Mouse (Mus musculus): Measurements from ENCODE around the gene Clip1.
A peak's percentile ranks its signal among the peaks of the same experiment; 100 is the strongest.

Gene Clip1

GRCm38 (mm10) chr5:123599319-123599718 lies 85.1 kb downstream of the Clip1 start:
- no peak for DNase-seq

GRCm38 (mm10) chr5:123593622-123594280 lies 90.7 kb downstream of the Clip1 start:
- no peak for DNase-seq

- DNase-seq, result no peak
Measured at GRCm38 (mm10) chr5:123580043-123580442, 104.4 kb downstream of the Clip1 start.

- DNase-seq, result no peak
Measured at GRCm38 (mm10) chr5:123576696-123577095, 107.7 kb downstream of the Clip1 start.

- DNase-seq, result no peak
Measured at GRCm38 (mm10) chr5:123573362-123573761, 111.1 kb downstream of the Clip1 start.

- peak; percentile 99 for DNase-seq
Measured at GRCm38 (mm10) chr5:123572357-123573186, 111.8 kb downstream of the Clip1 start, which contains the start of gene Vps33a. Gene Vps33a (minus strand): TSS chr5:123573038.

- DNase-seq, result no peak
Measured at GRCm38 (mm10) chr5:123561128-123561527, 123.3 kb downstream of the Clip1 start.

- DNase-seq, result no peak
Measured at GRCm38 (mm10) chr5:123559588-123559987, 124.8 kb downstream of the Clip1 start.

- peak; percentile 63 for DNase-seq
Measured at GRCm38 (mm10) chr5:123556451-123556850, 128.0 kb downstream of the Clip1 start.

GRCm38 (mm10) chr5:123555693-123556092 lies 128.7 kb downstream of the Clip1 start:
- no peak for DNase-seq

GRCm38 (mm10) chr5:123533801-123534200 lies 150.6 kb downstream of the Clip1 start:
- no peak for DNase-seq

- DNase-seq, result no peak
Measured at GRCm38 (mm10) chr5:123530056-123530455, 154.4 kb downstream of the Clip1 start.

GRCm38 (mm10) chr5:123528641-123529040 lies 155.8 kb downstream of the Clip1 start:
- DNase-seq, result no peak

Measured in right cerebral cortex, postnatal 14 days (tissue).